Mouse (Mus musculus): ENCODE data around the gene Map3k20.

The Map3k20 gene

GRCm38 (mm10) chr2:72383321-72383720 is 97.9 kb downstream of the Map3k20 start:
- no peak for DNase-seq

- DNase-seq, result no peak
Measured at GRCm38 (mm10) chr2:72389411-72389810, 104.0 kb downstream of the Map3k20 start.

- peak; percentile 85 to 89 for DNase-seq
Measured at GRCm38 (mm10) chr2:72389942-72390341, 104.5 kb downstream of the Map3k20 start.

GRCm38 (mm10) chr2:72390474-72390873 is 105.0 kb downstream of the Map3k20 start:
- DNase-seq, result no peak

GRCm38 (mm10) chr2:72391024-72391423 is 105.6 kb downstream of the Map3k20 start:
- DNase-seq, result peak in 1 of 2 experiments; percentile 31

- DNase-seq, result no peak
Measured at GRCm38 (mm10) chr2:72391721-72392120, 106.3 kb downstream of the Map3k20 start.

GRCm38 (mm10) chr2:72392316-72392715 is 106.9 kb downstream of the Map3k20 start:
- no peak for DNase-seq

- peak; percentile 15 to 48 for DNase-seq
Measured at GRCm38 (mm10) chr2:72396934-72397333, 111.5 kb downstream of the Map3k20 start.

- peak; percentile 81 to 89 for DNase-seq
Measured at GRCm38 (mm10) chr2:72398227-72398626, 112.8 kb downstream of the Map3k20 start.

- no peak for DNase-seq
Measured at GRCm38 (mm10) chr2:72399469-72400195, 114.2 kb downstream of the Map3k20 start.

- no peak for DNase-seq
Measured at GRCm38 (mm10) chr2:72401290-72401689, 115.9 kb downstream of the Map3k20 start.

- DNase-seq, result no peak
Measured at GRCm38 (mm10) chr2:72405621-72406555, 120.5 kb downstream of the Map3k20 start.

- no peak for DNase-seq
Measured at GRCm38 (mm10) chr2:72406701-72407100, 121.3 kb downstream of the Map3k20 start.

- no peak for DNase-seq
Measured at GRCm38 (mm10) chr2:72407341-72408092, 122.1 kb downstream of the Map3k20 start.

- DNase-seq, result no peak
Measured at GRCm38 (mm10) chr2:72409968-72410367, 124.5 kb downstream of the Map3k20 start.

GRCm38 (mm10) chr2:72412266-72412665 is 126.8 kb downstream of the Map3k20 start:
- DNase-seq, result no peak

GRCm38 (mm10) chr2:72415416-72415815 is 130.0 kb downstream of the Map3k20 start:
- DNase-seq, result no peak

GRCm38 (mm10) chr2:72416095-72417080 is 131.0 kb downstream of the Map3k20 start:
- no peak for DNase-seq

GRCm38 (mm10) chr2:72420561-72420960 is 135.1 kb downstream of the Map3k20 start:
- DNase-seq, result no peak

- DNase-seq, result no peak
Measured at GRCm38 (mm10) chr2:72424656-72425055, 139.2 kb downstream of the Map3k20 start.

- no peak for DNase-seq
Measured at GRCm38 (mm10) chr2:72426776-72427175, 141.3 kb downstream of the Map3k20 start.

- DNase-seq, result no peak
Measured at GRCm38 (mm10) chr2:72427288-72427687, 141.9 kb downstream of the Map3k20 start.
